In genomic region chr14:20707201-20708190, GRCm38 (mm10) we compare ENCODE assay signal across 7 mouse cellular contexts. TPM values are rescaled to one million over a fixed set of nuclear protein-coding genes. Genes with fewer than 3 reads are reported as not detected.
DNase-seq lines count a peak whose midpoint lies in the region; ATAC-seq and TF ChIP-seq lines count a peak whose summit lies in the region.

Zswim8 (plus strand) TSS chr14:20707552.

- TF ChIP-seq POLR2A in heart, adult 2 months (IDR thresholded peaks at IDR 0.05; ENCODE audit: insufficient read depth, low read depth, low read length), result peak; percentile 82

- H3K27me3 ChIP-seq in embryonic facial prominence, embryonic 13.5 days, result no peaks in the 10 kb centered on the region
- no peaks in the 10 kb centered on the region for H3K27me3 ChIP-seq in heart, adult 2 months (ENCODE audit: control insufficient read depth, insufficient read depth, low read length)
- H3K27me3 ChIP-seq in limb, embryonic 13.5 days, result no peaks in the 10 kb centered on the region
- no peaks in the 10 kb centered on the region for H3K27me3 ChIP-seq in midbrain, embryonic 16.5 days (ENCODE audit: control insufficient read depth, insufficient read depth, low read depth, low read length)

- peaks cover 24% of the 10 kb centered on the region for H3K4me1 ChIP-seq in embryonic facial prominence, embryonic 13.5 days
- no peaks in the 10 kb centered on the region; the same call in none of the 2 replicates for H3K4me1 ChIP-seq in heart, adult 2 months (ENCODE audit: control insufficient read depth, insufficient read depth, low read length)
- H3K4me1 ChIP-seq in limb, embryonic 13.5 days, result peaks cover 27% of the 10 kb centered on the region
- H3K4me1 ChIP-seq in midbrain, embryonic 16.5 days (ENCODE audit: control insufficient read depth, insufficient read depth, low read length), result peaks cover 28% of the 10 kb centered on the region

- intact Hi-C loops in heart, adult 2 months (cut with DNase I), result no loop called here

- peak within 1 kb of the TSS; percentile 100 for H3K4me3 ChIP-seq in embryonic facial prominence, embryonic 13.5 days
- peak within 1 kb of the TSS; percentile 91 for H3K4me3 ChIP-seq in heart, adult 2 months
- peak within 1 kb of the TSS; percentile 100 for H3K4me3 ChIP-seq in limb, embryonic 13.5 days
- peak within 1 kb of the TSS; percentile 100 for H3K4me3 ChIP-seq in midbrain, embryonic 16.5 days (ENCODE audit: low read depth, low read length)

- H3K79me2 ChIP-seq in heart, adult 2 months (replicated peaks; ENCODE audit: control insufficient read depth, insufficient read depth, low read length), result peaks cover 3% of the 10 kb centered on the region

- peak; percentile 43 for TF ChIP-seq CTCF in heart, adult 2 months (IDR thresholded peaks at IDR 0.05)

- H3K27ac ChIP-seq in embryonic facial prominence, embryonic 13.5 days, result peak within 1 kb of the TSS; percentile 90
- peak within 1 kb of the TSS; percentile 89 for H3K27ac ChIP-seq in heart, adult 2 months
- peak within 1 kb of the TSS; percentile 81 for H3K27ac ChIP-seq in limb, embryonic 13.5 days
- peak within 1 kb of the TSS; percentile 96 for H3K27ac ChIP-seq in midbrain, embryonic 16.5 days (ENCODE audit: low read length)

- peak; percentile 86 for ATAC-seq in embryonic facial prominence, embryonic 13.5 days (ENCODE audit: insufficient number of reproducible peaks, insufficient read depth, low FRiP score, low TSS enrichment, low read depth)
- peak; percentile 94 for ATAC-seq in limb, embryonic 13.5 days (ENCODE audit: low FRiP score, low read depth)
- ATAC-seq in midbrain, embryonic 16.5 days, result peak; percentile 96

- H3K4me2 ChIP-seq in embryonic facial prominence, embryonic 13.5 days, result peak within 1 kb of the TSS; percentile 78
- H3K4me2 ChIP-seq in limb, embryonic 13.5 days (replicated peaks), result peak within 1 kb of the TSS; percentile 85
- H3K4me2 ChIP-seq in midbrain, embryonic 16.5 days (ENCODE audit: low read length), result peak within 1 kb of the TSS; percentile 68

- TF ChIP-seq EP300 in heart, adult 2 months (IDR thresholded peaks at IDR 0.05; ENCODE audit: insufficient read depth, low read depth, low read length), result 0 out of 2 replicates have a peak, but pooled peaks have one; percentile 66

- 1% methylated on average over 80 of the region's 80 CpGs for WGBS in embryonic facial prominence, embryonic 13.5 days
- WGBS in heart, adult 2 months, result under 1% methylated on average over 79 of the region's 80 CpGs
- WGBS in limb, embryonic 13.5 days, result under 1% methylated on average over 80 of the region's 80 CpGs
- whole genome bisulfite sequencing in midbrain, embryonic 16.5 days, result under 1% methylated on average over 72 of the region's 80 CpGs

- peaks cover 36% of the 10 kb centered on the region for H3K36me3 ChIP-seq in embryonic facial prominence, embryonic 13.5 days
- H3K36me3 ChIP-seq in heart, adult 2 months (ENCODE audit: control insufficient read depth, insufficient read depth, low read length), result peaks cover 3% of the 10 kb centered on the region; the same call in 1 of the 2 replicates
- H3K36me3 ChIP-seq in limb, embryonic 13.5 days, result peaks cover 39% of the 10 kb centered on the region
- peaks cover 19% of the 10 kb centered on the region for H3K36me3 ChIP-seq in midbrain, embryonic 16.5 days (ENCODE audit: control insufficient read depth, insufficient read depth, low read length)

- no peaks in the 10 kb centered on the region for H3K9me3 ChIP-seq in embryonic facial prominence, embryonic 13.5 days
- no peaks in the 10 kb centered on the region for H3K9me3 ChIP-seq in limb, embryonic 13.5 days
- no peaks in the 10 kb centered on the region for H3K9me3 ChIP-seq in midbrain, embryonic 16.5 days (replicated peaks; ENCODE audit: control insufficient read depth, low read length, poor library complexity, severe bottlenecking)

- DNase-seq in adrenal gland, postnatal 36 days, result peak; percentile 93 to 94
- DNase-seq in heart, adult 2 months, result peak; percentile 93 to 94
- peak; percentile 85 to 89 for DNase-seq in kidney, adult 8-10 months
- peak; percentile 83 to 88 for DNase-seq in spleen, postnatal 10 days (ENCODE audit: low spot score in 2 of 2)

- H3K9ac ChIP-seq in embryonic facial prominence, embryonic 13.5 days, result peak within 1 kb of the TSS; percentile 99
- H3K9ac ChIP-seq in heart, adult 2 months (ENCODE audit: low read depth, low read length), result peak within 1 kb of the TSS; percentile 87
- H3K9ac ChIP-seq in limb, embryonic 13.5 days, result peak within 1 kb of the TSS; percentile 97
- H3K9ac ChIP-seq in midbrain, embryonic 16.5 days (ENCODE audit: low read depth, low read length), result peak within 1 kb of the TSS; percentile 99

RNA-seq across cellular contexts. Expression of gene Zswim8, which starts in this region (rescaled TPM):
- 100 to 1,000 TPM in 1 of 2 experiments, 10 to 100 TPM in 1; 97.8 to 135 TPM for total RNA-seq in adrenal gland, postnatal 36 days (2021)
- polyA plus RNA-seq in embryonic facial prominence, embryonic 13.5 days (2015; fragmentation: Nextera tagmentation; extraction: Ambion mirVana), result 45.1 and 49.6 TPM in 2 replicates
- total RNA-seq in heart, adult 2 months (2021), result 10 to 100 TPM; 38.5 to 40.0 TPM
- polyA plus RNA-seq in heart, adult 2 months (2012; rRNA removed), result 103 and 108 TPM in 2 replicates
- 40.3 and 43.1 TPM in 2 replicates for polyA plus RNA-seq in limb, embryonic 13.5 days (2015; fragmentation: Nextera tagmentation; extraction: Ambion mirVana)
- 44.9 and 50.3 TPM in 2 replicates for polyA plus RNA-seq in midbrain, embryonic 16.5 days (2015; fragmentation: Nextera tagmentation; extraction: Ambion mirVana)

Comparison
In these comparisons a context has a peak if more than half of its experiments do, and no peak if none do; other contexts are left out.
1. Peak in every context shown above with its lines: DNase-seq, ATAC-seq, H3K4me3 ChIP-seq and H3K27ac ChIP-seq.